Mouse (Mus musculus): ENCODE data around the gene Mrps14.

Gene Mrps14

GRCm38 (mm10) chr1:160194529-160195336 lies at the start of gene Mrps14:
TSS of gene Mrps14 (plus strand) at chr1:160195215.
- DNase-seq = peak; percentile 97

- no peak for DNase-seq
Measured at GRCm38 (mm10) chr1:160145606-160146005, 49.4 kb upstream of the Mrps14 start.

- no peak for DNase-seq
Measured at GRCm38 (mm10) chr1:160147274-160147673, 47.7 kb upstream of the Mrps14 start.

GRCm38 (mm10) chr1:160149291-160149906 lies 45.6 kb upstream of the Mrps14 start:
- DNase-seq = peak; percentile 34

- no peak for DNase-seq
Measured at GRCm38 (mm10) chr1:160150726-160151125, 44.3 kb upstream of the Mrps14 start.

GRCm38 (mm10) chr1:160153480-160153879 lies 41.5 kb upstream of the Mrps14 start, which contains the start of gene Tnn:
TSS of gene Tnn (minus strand) at chr1:160153580.
- no peak for DNase-seq

- DNase-seq = no peak
Measured at GRCm38 (mm10) chr1:160158190-160158589, 36.8 kb upstream of the Mrps14 start.

GRCm38 (mm10) chr1:160166600-160166999 lies 28.4 kb upstream of the Mrps14 start:
- no peak for DNase-seq

GRCm38 (mm10) chr1:160176903-160177302 lies 18.1 kb upstream of the Mrps14 start:
- DNase-seq = no peak

GRCm38 (mm10) chr1:160181216-160181615 lies 13.8 kb upstream of the Mrps14 start:
- no peak for DNase-seq

- peak; percentile 34 for DNase-seq
Measured at GRCm38 (mm10) chr1:160184506-160184905, 10.5 kb upstream of the Mrps14 start.

GRCm38 (mm10) chr1:160195337-160195663 lies 285 bp downstream of the Mrps14 start:
- DNase-seq = no peak

- no peak for DNase-seq
Measured at GRCm38 (mm10) chr1:160205486-160205885, 10.5 kb downstream of the Mrps14 start.

- DNase-seq = no peak
Measured at GRCm38 (mm10) chr1:160209844-160210243, 14.8 kb downstream of the Mrps14 start.

- no peak for DNase-seq
Measured at GRCm38 (mm10) chr1:160210566-160210965, 15.6 kb downstream of the Mrps14 start.

GRCm38 (mm10) chr1:160211597-160212122 lies 16.6 kb downstream of the Mrps14 start:
- no peak for DNase-seq

- DNase-seq = no peak
Measured at GRCm38 (mm10) chr1:160212123-160212691, 17.2 kb downstream of the Mrps14 start.

- peak; percentile 100 for DNase-seq
Measured at GRCm38 (mm10) chr1:160212703-160213669, 18.0 kb downstream of the Mrps14 start, which contains the start of gene Cacybp. TSS of gene Cacybp (minus strand) at chr1:160212875.

- no peak for DNase-seq
Measured at GRCm38 (mm10) chr1:160214171-160214570, 19.2 kb downstream of the Mrps14 start.

GRCm38 (mm10) chr1:160217898-160218297 lies 22.9 kb downstream of the Mrps14 start:
- no peak for DNase-seq

- no peak for DNase-seq
Measured at GRCm38 (mm10) chr1:160224093-160224492, 29.1 kb downstream of the Mrps14 start.

GRCm38 (mm10) chr1:160227196-160227595 lies 32.2 kb downstream of the Mrps14 start:
- no peak for DNase-seq

Data from right cerebral cortex, postnatal 14 days (tissue).